Mouse (Mus musculus) cerebellum, postnatal 14 days (tissue): ENCODE measurements around the gene Selp.

ENCODE experiments used
- DNase-seq, 2 experiments: peaks; one replicate each; pipeline ENCODE4 v3.0.0; 2021; ENCODE audit warnings: mixed read lengths in 2 of 2

Selp gene

GRCm38 (mm10) chr1:164114947-164115493, at the start of gene Selp:
TSS of gene Selp (plus strand) at chr1:164115264.
- no peak for DNase-seq

DNA sequence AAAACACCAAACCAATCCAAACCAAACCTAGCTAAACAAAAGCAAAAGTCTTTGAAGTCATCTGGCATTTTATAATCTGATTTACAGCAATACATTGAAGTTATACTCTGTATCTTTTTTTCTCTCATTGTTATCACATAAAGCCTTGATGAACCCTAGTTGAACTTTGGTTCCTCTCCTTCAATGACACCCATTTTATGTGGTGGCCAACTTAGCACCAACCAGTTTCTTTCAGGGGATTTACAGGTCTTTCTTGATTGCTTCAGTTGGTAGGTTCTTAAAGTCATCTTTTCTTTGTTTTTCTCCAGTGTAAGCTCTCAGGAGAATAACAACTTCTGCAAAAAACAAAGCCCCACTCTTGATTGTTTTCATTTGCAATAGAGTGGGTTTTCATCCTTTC, 45.8 kb upstream of the Selp start:
- no peak for DNase-seq

- no peak for DNase-seq
These were observed 44.6 kb upstream of the Selp start for GRCm38 (mm10) chr1:164070461-164070860.

DNA sequence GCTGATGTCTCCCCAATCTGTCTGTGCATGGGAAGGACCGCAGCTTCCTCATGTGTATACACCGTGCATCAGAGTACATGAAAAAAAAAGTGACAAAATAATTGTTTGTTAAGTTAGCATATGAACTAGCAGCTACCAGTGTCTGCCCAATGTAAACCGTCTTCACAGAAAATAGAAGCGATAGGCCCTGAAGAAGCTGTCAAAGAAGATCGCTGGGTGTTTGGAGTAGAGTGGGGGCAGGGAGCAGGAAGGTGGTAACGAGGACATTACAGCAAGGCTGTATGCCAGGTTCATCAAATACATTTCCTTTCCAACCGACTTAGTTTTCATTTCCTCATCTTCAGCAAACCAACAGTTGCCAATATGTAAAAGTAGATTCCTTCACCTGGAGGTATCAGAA, 44.0 kb upstream of the Selp start:
- no peak for DNase-seq

DNA sequence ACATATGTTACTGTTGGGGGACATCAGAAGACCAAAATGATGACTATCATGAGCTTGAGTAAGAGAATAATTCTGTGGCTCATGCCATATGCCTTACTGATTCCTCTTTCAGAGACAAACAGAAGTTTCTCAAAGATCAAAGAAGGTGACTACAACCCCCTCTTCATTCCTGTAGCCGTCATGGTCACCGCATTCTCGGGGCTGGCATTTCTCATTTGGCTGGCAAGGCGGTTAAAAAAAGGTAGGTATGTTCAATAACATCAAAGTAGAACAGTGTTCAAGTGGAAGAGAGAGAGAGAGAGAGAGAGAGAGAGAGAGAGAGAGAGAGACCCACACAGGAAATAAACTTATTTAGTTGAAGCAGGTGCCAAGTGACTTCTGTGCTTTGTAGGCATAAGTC, 43.1 kb upstream of the Selp start:
- DNase-seq, result no peak

DNA sequence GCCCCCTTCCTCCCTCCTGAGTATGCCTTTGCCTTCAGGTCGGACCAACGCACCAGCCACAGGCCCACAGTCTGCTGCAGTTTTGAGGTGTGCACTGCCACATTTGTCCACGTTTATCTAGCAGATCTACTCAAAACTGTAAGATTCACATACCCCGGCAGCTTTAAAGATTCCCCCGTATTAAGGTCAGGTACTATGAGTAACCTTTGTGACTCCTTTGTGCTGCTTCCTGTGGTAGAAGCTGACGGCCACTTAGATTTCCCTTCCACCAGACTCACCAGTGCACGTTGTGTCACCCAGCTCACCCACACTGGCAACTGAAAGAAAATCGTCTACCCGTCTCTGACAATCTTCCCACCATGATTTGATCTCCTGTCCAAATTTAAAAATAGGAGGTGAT, 42.0 kb upstream of the Selp start:
- DNase-seq, result no peak

- no peak for DNase-seq
These were observed 41.3 kb upstream of the Selp start for GRCm38 (mm10) chr1:164073803-164074202.

DNA sequence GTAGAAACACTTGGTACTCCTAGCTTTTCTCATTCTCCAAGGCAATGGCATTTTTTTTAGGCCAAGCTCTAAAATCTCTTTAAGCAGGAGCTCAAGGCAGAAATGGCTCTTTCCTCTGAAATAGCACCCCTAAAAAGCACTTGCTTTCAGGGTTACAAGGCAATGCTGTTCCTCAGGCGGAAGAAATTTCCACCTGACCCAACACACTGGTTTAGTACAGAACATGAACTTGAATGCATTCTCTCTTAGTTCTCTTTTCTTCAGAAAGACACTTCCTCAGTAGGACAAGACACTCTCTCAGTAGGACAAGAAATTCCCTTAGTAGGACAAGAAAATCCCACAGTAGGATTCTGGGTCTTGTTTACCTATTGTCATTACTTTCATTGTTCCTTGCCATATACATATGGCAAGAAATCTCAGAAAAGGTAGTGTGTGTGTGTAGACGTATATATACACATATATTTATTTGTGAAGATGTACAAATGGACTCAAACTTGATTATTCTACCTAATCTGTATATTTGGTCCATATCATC, 40.4 kb upstream of the Selp start:
- no peak for DNase-seq

DNA sequence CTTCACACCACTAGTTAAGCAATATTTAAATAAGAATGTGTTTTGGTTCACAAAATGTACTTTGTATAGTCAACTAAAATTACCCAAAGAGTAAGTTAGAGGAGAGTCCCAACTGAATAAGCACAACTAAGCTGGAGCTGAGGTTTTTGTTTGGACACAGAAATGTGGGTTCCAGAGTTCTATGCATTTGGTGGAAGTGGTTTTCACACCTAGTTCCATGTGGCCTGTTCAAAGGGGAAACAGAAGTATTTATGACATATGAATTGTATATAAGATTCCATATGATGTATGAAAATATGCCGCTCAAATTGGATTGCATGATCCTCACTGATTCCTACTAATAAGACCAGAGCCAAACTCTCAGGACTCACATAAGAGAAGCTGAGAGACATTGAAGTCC, 39.6 kb upstream of the Selp start:
- no peak for DNase-seq

GRCm38 (mm10) chr1:164076441-164076840, 38.6 kb upstream of the Selp start:
- no peak for DNase-seq

GRCm38 (mm10) chr1:164077031-164077430, 38.0 kb upstream of the Selp start:
- DNase-seq, result no peak

- no peak for DNase-seq
These were observed 36.7 kb upstream of the Selp start for GRCm38 (mm10) chr1:164078323-164078741.

DNA sequence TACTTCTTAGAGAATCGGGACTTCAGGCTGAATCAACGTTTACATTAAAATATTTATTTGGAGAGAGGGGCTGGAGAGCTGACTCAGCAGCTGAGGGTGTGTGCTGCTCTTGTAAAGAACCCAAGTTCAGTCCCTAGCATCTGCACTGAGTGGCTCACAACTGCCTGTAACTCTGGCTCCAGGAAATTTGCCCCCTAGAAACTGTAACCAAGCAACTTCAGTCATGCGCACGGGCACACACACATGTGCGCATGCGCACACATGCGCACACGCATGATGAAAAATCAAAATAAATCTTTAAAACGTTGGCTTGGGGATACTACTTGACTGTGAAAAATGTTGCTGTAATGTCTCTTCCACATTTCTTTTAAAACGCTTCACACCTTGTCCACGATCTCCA, 36.0 kb upstream of the Selp start:
- no peak for DNase-seq

GRCm38 (mm10) chr1:164083046-164083445, 32.0 kb upstream of the Selp start:
- no peak for DNase-seq

GRCm38 (mm10) chr1:164086797-164087196, 28.3 kb upstream of the Selp start:
- no peak for DNase-seq

- DNase-seq, result no peak
These were observed 27.2 kb upstream of the Selp start for GRCm38 (mm10) chr1:164087872-164088271.

- no peak for DNase-seq
These were observed 18.3 kb upstream of the Selp start for GRCm38 (mm10) chr1:164096780-164097179.

DNA sequence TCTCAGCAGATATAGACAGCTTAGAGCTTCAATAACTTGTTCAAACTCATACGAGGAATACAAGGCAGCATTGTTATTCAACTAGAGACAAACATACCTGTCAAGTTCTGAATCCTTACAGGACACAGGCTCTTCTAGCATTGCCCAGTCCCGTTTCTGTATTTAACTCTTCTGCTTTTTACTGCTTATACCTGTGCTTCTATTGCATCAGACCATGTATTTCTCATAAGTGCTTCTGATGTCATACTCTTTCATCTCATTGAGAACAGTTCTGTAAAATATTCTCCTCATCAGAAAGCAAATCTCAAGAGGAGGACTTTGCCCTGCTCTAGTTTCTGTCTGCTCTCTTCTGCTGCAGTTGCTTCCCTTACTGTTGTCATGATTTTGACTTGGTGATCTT, 17.2 kb upstream of the Selp start:
- no peak for DNase-seq

DNA sequence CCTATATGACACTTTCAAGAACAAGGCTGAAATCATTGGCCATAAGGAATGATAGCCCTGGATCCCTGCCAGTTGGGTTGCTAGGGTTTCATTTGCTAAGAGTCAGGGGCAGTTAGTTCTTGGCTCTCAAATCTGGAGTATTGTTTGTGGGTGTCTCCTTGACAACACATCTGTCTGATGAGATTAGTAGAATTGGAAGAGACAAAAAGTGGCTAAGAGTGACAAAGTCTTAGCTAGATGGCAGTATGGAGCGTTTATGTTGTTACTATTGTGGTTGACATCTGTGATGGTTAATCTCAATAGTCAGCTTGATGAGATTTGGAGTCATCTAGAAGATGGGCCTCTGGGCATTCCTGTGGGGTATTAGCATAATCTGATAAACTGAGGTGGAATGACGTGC, 16.7 kb upstream of the Selp start:
- DNase-seq, result peak in 1 of 2 experiments; percentile 7

GRCm38 (mm10) chr1:164109763-164110162, 5.3 kb upstream of the Selp start:
- DNase-seq, result no peak

DNA sequence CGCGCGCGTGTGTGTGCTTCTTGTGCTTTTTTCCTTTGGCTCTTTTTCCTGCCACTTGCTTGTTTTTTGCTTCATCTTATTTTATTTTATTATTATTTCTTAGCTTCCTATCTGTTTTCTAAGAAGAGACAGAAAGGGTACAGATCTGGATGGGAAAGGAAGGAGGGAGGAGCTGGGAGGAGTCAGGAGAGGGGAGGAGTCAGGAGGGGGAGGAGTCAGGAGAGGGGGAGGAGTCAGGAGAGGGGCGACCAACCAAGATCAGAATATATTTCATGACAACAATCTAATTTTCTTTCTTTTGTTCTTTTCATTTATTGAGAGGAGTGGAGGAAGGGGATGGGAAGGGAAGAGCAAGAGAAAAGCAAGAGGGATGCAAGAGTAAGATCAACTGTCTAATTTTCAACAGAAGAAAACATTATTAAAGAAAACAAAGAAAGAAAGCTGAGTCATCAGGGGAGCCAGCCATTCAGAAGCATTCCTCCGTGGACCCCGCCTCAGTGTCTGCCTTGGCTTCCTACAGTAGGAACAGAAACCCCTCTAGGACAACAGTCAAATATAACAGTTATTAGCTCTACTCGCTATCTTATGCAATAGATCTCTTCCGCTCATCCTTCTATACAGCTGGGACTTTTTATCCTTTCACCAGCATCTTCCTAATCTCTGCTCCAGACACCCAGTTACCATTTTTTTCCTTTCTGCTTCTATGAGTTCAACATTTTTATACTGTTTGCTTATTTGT, 4.3 kb upstream of the Selp start:
- no peak for DNase-seq

- no peak for DNase-seq
These were observed 784 bp upstream of the Selp start for GRCm38 (mm10) chr1:164114280-164114679.

DNA sequence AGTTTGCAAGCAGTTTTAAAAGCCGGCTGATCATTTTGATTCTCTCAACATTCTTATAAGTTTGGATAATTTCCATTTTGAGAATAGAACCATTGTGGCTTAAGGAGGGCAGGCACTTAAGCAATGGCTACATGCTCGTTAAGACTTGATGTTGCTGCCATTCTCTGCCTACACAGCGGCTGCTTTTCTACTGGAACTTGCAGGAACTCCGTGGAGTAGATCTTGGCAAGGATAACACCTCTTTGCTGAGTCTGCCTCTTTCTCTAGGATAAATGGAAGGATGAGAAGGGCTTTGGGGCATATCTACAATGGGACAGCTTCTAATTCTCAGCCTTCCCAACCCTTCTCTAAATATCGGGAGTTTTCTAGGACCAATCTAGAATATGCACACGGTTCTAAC, 583 bp downstream of the Selp start:
- DNase-seq, result no peak

DNA sequence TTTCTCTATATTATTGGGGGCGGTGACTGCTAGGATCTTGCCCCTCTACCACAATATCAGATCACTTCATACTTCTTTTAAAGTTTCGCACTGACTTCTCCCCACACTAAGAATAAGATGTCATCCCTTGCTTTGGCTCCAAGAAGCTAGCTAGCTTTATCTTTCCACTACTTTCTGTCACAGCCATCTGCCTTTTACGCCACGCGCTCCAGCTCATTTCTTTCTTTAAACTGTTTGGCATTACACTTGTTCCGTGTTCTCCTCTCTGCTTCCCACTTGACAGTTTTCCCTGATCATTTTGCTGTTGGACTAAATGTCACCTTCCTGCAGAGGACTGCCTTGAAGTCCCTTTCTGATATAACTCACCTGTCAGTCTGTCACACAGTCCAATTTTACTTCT, 2.8 kb downstream of the Selp start:
- DNase-seq, result no peak
